Mouse (Mus musculus) right cerebral cortex, postnatal 10 days (tissue): ENCODE measurements around the gene Aftph.

ENCODE experiments used
- DNase-seq, 2 experiments: peaks; one replicate each; pipeline ENCODE4 v3.0.0; 2021; ENCODE audit warnings: low spot score in 2 of 2

The Aftph gene

GRCm38 (mm10) chr11:20728044-20728443, 13.3 kb downstream of the Aftph start:
- no peak for DNase-seq

- DNase-seq, result no peak
Observed at GRCm38 (mm10) chr11:20723572-20723971, 17.8 kb downstream of the Aftph start.

GRCm38 (mm10) chr11:20712068-20712671, 29.2 kb downstream of the Aftph start:
- DNase-seq, result no peak

- peak; percentile 66 to 82 for DNase-seq
Observed at GRCm38 (mm10) chr11:20691000-20691399, 50.4 kb downstream of the Aftph start.

GRCm38 (mm10) chr11:20681679-20682078, 59.7 kb downstream of the Aftph start:
- no peak for DNase-seq

- no peak for DNase-seq
Observed at GRCm38 (mm10) chr11:20680781-20681180, 60.6 kb downstream of the Aftph start.

GRCm38 (mm10) chr11:20679396-20679795, 62.0 kb downstream of the Aftph start:
- no peak for DNase-seq

GRCm38 (mm10) chr11:20672513-20672912, 68.9 kb downstream of the Aftph start:
- DNase-seq, result no peak

- DNase-seq, result no peak
Observed at GRCm38 (mm10) chr11:20671789-20672392, 69.5 kb downstream of the Aftph start.

- no peak for DNase-seq
Observed at GRCm38 (mm10) chr11:20664878-20665277, 76.5 kb downstream of the Aftph start.

GRCm38 (mm10) chr11:20663580-20664198, 77.7 kb downstream of the Aftph start:
- DNase-seq, result no peak

- DNase-seq, result no peak
Observed at GRCm38 (mm10) chr11:20662811-20663210, 78.6 kb downstream of the Aftph start.

GRCm38 (mm10) chr11:20661652-20662051, 79.7 kb downstream of the Aftph start:
- no peak for DNase-seq

GRCm38 (mm10) chr11:20660111-20661097, 81.0 kb downstream of the Aftph start:
- DNase-seq, result no peak

GRCm38 (mm10) chr11:20659094-20659493, 82.3 kb downstream of the Aftph start:
- DNase-seq, result peak; percentile 78 to 80

GRCm38 (mm10) chr11:20656711-20657057, 84.7 kb downstream of the Aftph start:
- DNase-seq, result peak; percentile 54 to 72

- DNase-seq, result peak; percentile 83 to 84
Observed at GRCm38 (mm10) chr11:20655795-20656710, 85.3 kb downstream of the Aftph start.

GRCm38 (mm10) chr11:20651166-20651565, 90.2 kb downstream of the Aftph start:
- DNase-seq, result no peak

- no peak for DNase-seq
Observed at GRCm38 (mm10) chr11:20650006-20650639, 91.3 kb downstream of the Aftph start.

- DNase-seq, result no peak
Observed at GRCm38 (mm10) chr11:20649477-20649876, 91.9 kb downstream of the Aftph start.
